Mouse (Mus musculus) CH12.LX (cell line): ENCODE measurements around the gene Ly6g5b. TPM values are rescaled to one million over a fixed set of nuclear protein-coding genes. Genes with fewer than 3 reads are reported as not detected.

Source experiments
- DNase-seq: peaks from one replicate; pipeline ENCODE4 v3.0.0-alpha.2; 2013; ENCODE audit errors: extremely low read depth
- H3K27ac ChIP-seq: 2 replicates; pipeline ENCODE4 v1.5.1; 2012; ENCODE audit warnings: low read depth, mild to moderate bottlenecking, control low read depth, moderate library complexity; ENCODE audit not compliant: insufficient read depth
- H3K27me3 ChIP-seq: replicated peaks from 2 replicates; pipeline ENCODE3; 2012; ENCODE audit warnings: inconsistent platforms
- H3K36me3 ChIP-seq, 2 experiments: replicated peaks in 1 of 2; 2 replicates each; pipeline versions ENCODE3 to v1.6.1; 2012; ENCODE audit warnings: inconsistent platforms in 1 of 2, low read length in 1 of 2, mild to moderate bottlenecking in 1 of 2, mixed read lengths in 1 of 2, moderate library complexity in 1 of 2; ENCODE audit not compliant: control insufficient read depth in 1 of 2, insufficient read depth in 1 of 2
- H3K4me1 ChIP-seq, 2 experiments: 2 replicates each; pipeline ENCODE4 v1.6.1; 2012; ENCODE audit warnings: inconsistent platforms in 1 of 2, moderate library complexity in 1 of 2; ENCODE audit not compliant: insufficient read depth in 2 of 2, control insufficient read depth in 1 of 2
- H3K4me2 ChIP-seq: 2 replicates; pipeline ENCODE4 v1.6.1; 2012; ENCODE audit warnings: low read depth, mild to moderate bottlenecking, control low read depth; ENCODE audit not compliant: poor library complexity, insufficient read depth, severe bottlenecking
- H3K4me3 ChIP-seq, 3 experiments: fragments of 150-350 bp in 1 of 3; sonication (generic) in 1 of 3; replicated peaks in 1 of 3; 2 replicates each; pipeline versions ENCODE3 to v1.5.1; 2011 to 2012; ENCODE audit warnings: low read depth in 2 of 3, low read length in 2 of 3, mild to moderate bottlenecking in 2 of 3, moderate library complexity in 2 of 3, control low read depth in 1 of 3, improper control_type of control experiment in 1 of 3, inconsistent platforms in 1 of 3, mixed read lengths in 1 of 3; ENCODE audit not compliant: poor library complexity in 1 of 3
- H3K79me2 ChIP-seq: replicated peaks from 2 replicates; pipeline ENCODE4 v1.6.1; 2012; ENCODE audit warnings: mild to moderate bottlenecking, moderate library complexity; ENCODE audit not compliant: control insufficient read depth, poor library complexity, insufficient read depth, severe bottlenecking; ENCODE audit errors: extremely low read depth
- H3K9ac ChIP-seq: 2 replicates; pipeline ENCODE4 v1.6.1; 2012; ENCODE audit warnings: low read depth, mild to moderate bottlenecking, control low read depth, moderate library complexity; ENCODE audit not compliant: insufficient read depth
- H3K9me3 ChIP-seq: replicated peaks from 2 replicates; pipeline ENCODE3; 2012; ENCODE audit warnings: low read length, inconsistent platforms, mixed read lengths
- BHLHE40 ChIP-seq: IDR thresholded peaks from 2 replicates; pipeline ENCODE4 v1.6.1; 2011; ENCODE audit warnings: mild to moderate bottlenecking, low read depth, low read length, improper control_type of control experiment
- CHD1 ChIP-seq: IDR thresholded peaks from 2 replicates; pipeline ENCODE4 v1.6.1; 2012; ENCODE audit warnings: low read depth, low read length, improper control_type of control experiment, inconsistent platforms
- CTCF ChIP-seq, 2 experiments: IDR thresholded peaks in 1 of 2; conservative IDR thresholded peaks in 1 of 2; 2 replicates each; pipeline ENCODE4 v1.5.1; 2011 to 2012; ENCODE audit warnings: low read depth in 2 of 2, low read length in 2 of 2, improper control_type of control experiment in 1 of 2, inconsistent platforms in 1 of 2, mild to moderate bottlenecking in 1 of 2, moderate library complexity in 1 of 2
- ELF1 ChIP-seq: IDR thresholded peaks from 2 replicates; pipeline ENCODE4 v1.6.1; 2014; ENCODE audit warnings: low read depth, mild to moderate bottlenecking, inconsistent platforms, low read length, improper control_type of control experiment
- ETS1 ChIP-seq: conservative IDR thresholded peaks from 2 replicates; pipeline ENCODE4 v1.6.1; 2012; ENCODE audit warnings: low read depth, mild to moderate bottlenecking, inconsistent platforms, low read length, improper control_type of control experiment, moderate library complexity
- JUN ChIP-seq: IDR thresholded peaks from 2 replicates; pipeline ENCODE4 v1.6.1; 2011; ENCODE audit warnings: low read depth, mild to moderate bottlenecking, low read length, improper control_type of control experiment, moderate library complexity; ENCODE audit not compliant: insufficient read depth
- MAX ChIP-seq: IDR thresholded peaks from 2 replicates; pipeline ENCODE4 v1.6.1; 2011; ENCODE audit warnings: low read length, improper control_type of control experiment
- PAX5 ChIP-seq: IDR thresholded peaks from 2 replicates; pipeline ENCODE4 v1.6.1; 2012; ENCODE audit warnings: low read length, inconsistent platforms, mixed read lengths
- RCOR1 ChIP-seq: conservative IDR thresholded peaks from 2 replicates; pipeline ENCODE4 v1.6.1; 2012; ENCODE audit warnings: low read depth, mild to moderate bottlenecking, inconsistent platforms, low read length, improper control_type of control experiment
- SIN3A ChIP-seq: IDR thresholded peaks from 2 replicates; pipeline ENCODE4 v1.6.1; 2012; ENCODE audit warnings: low read length, improper control_type of control experiment, inconsistent platforms
- ZC3H11A ChIP-seq: IDR thresholded peaks from 2 replicates; pipeline ENCODE4 v1.6.1; 2012; ENCODE audit warnings: low read depth, mild to moderate bottlenecking, inconsistent platforms, low read length, improper control_type of control experiment
- ZKSCAN1 ChIP-seq: IDR thresholded peaks from 2 replicates; pipeline ENCODE4 v1.6.1; 2012; ENCODE audit warnings: low read depth, inconsistent platforms, low read length, improper control_type of control experiment, borderline replicate concordance
- ZMIZ1 ChIP-seq: IDR thresholded peaks from 2 replicates; pipeline ENCODE4 v1.6.1; 2012; ENCODE audit warnings: low read depth, mild to moderate bottlenecking, inconsistent platforms, low read length, improper control_type of control experiment
- ZNF384 ChIP-seq: IDR thresholded peaks from 2 replicates; pipeline ENCODE4 v1.6.1; 2012; ENCODE audit warnings: low read depth, low read length, improper control_type of control experiment, inconsistent platforms
- dilution Hi-C: fragments of 300-500 bp; cut with MboI; formaldehyde crosslinking; loops from 2 replicates; pipeline ENCODE4 v1.14.3; 2020; ENCODE audit warnings: low sequenced_read_pairs; ENCODE audit not compliant: extremely low pct_unique_long_range_greater_than_20kb, extremely low pct_ligation_motif_present
- in situ Hi-C: fragments of 300-500 bp; cut with MboI; formaldehyde crosslinking; loops from 3 replicates; pipeline ENCODE4 v1.14.3; 2019; ENCODE audit warnings: low sequenced_read_pairs, low pct_ligation_motif_present, low pct_unique_long_range_greater_than_20kb, mixed read lengths
- polyA plus RNA-seq: library from polyadenylated mRNA; unstranded; fragments of >175 nt; gene quantifications from 2 replicates; pipeline ENCODE4 v1.2.1, GENCODE M21; 2012; ENCODE audit warnings: low read depth; ENCODE audit not compliant: insufficient read length
- total RNA-seq, 2 experiments: library from RNA; depleted of rRNA; stranded (reverse); fragments of 300-350 nt in 1 of 2; fragments of >200 nt in 1 of 2; gene quantifications; 2 replicates each; pipeline ENCODE4 v1.2.3; 2012 to 2014

The Ly6g5b gene
- total and polyA plus RNA-seq, 3 experiments: 0.30 to 1.1 (median 0.91) TPM

DNA sequence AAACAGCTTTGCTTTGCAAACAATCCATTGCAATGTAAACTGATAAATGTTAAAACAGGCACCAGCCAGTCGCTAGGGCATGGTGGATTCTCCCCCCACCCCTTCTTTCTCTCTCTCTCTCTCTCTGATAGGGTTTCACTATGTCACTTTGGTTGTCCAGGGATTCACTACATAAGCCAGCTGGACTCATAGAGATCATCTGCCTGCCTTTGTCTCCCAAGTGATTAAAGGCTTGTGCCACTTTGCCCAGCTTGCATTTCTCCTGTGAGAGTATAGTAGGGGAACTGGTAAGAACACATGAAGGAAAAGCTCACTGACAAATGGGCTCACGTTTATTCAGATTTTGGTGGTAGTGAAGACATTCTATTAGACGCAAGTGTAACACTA lies 16.9 kb upstream of the Ly6g5b start:
- no peak overlapping the region for H3K27ac ChIP-seq

DNA sequence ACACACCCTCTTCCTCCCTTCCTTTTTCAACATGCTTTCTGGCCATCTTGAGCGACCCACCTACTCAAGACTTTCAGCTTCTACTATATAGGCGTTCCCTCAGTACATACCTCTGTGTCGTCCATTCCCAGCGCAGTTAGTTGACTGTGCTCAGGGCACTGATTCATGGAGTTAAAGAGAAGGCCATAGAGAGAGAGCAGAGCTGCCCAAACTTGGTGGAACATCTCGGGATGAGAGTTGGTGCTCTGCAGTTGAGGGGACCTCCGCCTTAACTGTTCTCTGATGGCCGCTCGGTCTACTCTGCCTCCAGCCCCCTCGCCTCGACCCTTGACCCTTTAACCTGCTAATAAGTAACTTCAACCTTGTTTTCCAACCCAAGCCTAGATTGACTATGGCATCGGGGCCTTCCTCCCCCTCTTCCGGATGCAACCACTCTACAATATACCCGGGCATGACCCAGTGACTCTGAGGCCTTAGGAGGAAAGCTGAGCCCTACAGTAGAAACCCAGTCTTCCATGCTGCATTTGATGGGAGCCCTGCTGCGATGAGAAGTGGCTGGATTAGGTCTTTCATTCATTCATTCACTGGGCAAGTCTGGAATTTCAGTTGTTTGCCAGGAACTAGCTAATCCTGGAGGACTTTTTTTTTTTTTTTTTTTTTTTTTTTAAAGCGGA lies 16.4 kb upstream of the Ly6g5b start, which contains the start of gene Apom:
Apom (minus strand) TSS at position 551 of the 674 bp plus-strand sequence.
- Histone ChIP-seq H3K4me2 (no peak within 1 kb of the TSS), H3K4me1 (peaks cover 5 to 22% of the 10 kb centered on the region in 2 experiments)
- in situ Hi-C loops: no loop called here

More for the DNA sequence above, 16.9 kb upstream of the Ly6g5b start:
- peaks cover 29% of the 10 kb centered on the region for H3K79me2 ChIP-seq
- no peaks in the 10 kb centered on the region for H3K9me3 ChIP-seq
- H3K36me3 ChIP-seq: peaks cover 13 to 38% of the 10 kb centered on the region in 2 experiments
- in situ Hi-C loops: no loop called here
- no peak for TF ChIP-seq RCOR1
- no peak for TF ChIP-seq ZKSCAN1
- no peak for TF ChIP-seq MAX
- no peak for TF ChIP-seq CHD1
- TF ChIP-seq JUN: no peak
- no peak for TF ChIP-seq BHLHE40
- TF ChIP-seq ZMIZ1: no peak
- no peak for TF ChIP-seq ZNF384
- no peak for TF ChIP-seq SIN3A
- no peak for TF ChIP-seq ZC3H11A
- TF ChIP-seq PAX5: no peak
- TF ChIP-seq ELF1: no peak
- no peak for TF ChIP-seq CTCF (conservative IDR thresholded peaks at IDR 0.05 in 1 of 2, IDR thresholded peaks at IDR 0.05 in 1 of 2; ENCODE audit: low read depth in 2 of 2, low read length in 2 of 2)
- TF ChIP-seq, all 38 proteins: peak for 0
- H3K4me1 ChIP-seq: peaks cover 5 to 23% of the 10 kb centered on the region in 2 experiments
- no peak overlapping the region for H3K9ac ChIP-seq
- H3K4me3 ChIP-seq: no peak overlapping the region
- dilution Hi-C loops: no loop called here
- no peak overlapping the region for H3K4me2 ChIP-seq
- no peaks in the 10 kb centered on the region for H3K27me3 ChIP-seq
- DNase-seq: no peak

DNA sequence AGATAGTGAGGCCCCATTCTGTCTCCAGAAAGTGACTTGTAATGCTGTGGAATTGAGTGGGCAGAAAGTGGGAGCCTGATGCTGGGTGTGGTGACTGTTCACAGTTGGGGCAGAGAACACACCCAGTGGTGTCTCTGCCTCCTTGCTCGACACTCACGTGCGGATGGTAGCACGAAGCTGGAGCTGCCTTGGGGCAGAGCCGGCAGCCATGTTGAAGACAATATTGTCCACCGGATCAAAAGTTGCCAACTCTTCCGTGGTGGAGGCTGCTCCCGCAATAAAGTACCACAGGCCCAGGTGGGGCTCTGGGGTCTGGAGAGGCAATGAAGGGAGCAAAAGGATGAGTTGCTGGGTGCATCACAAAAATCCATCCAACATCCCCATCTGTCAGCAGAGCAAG lies 15.8 kb upstream of the Ly6g5b start:
- H3K4me3 ChIP-seq: no peak overlapping the region
- H3K36me3 ChIP-seq: peaks cover 13 to 38% of the 10 kb centered on the region in 2 experiments
- H3K4me2 ChIP-seq: no peak overlapping the region
- TF ChIP-seq ETS1 (no peak), PAX5 (no peak), MAX (no peak)
- TF ChIP-seq, all 38 proteins: peak for 0
- peaks cover 23% of the 10 kb centered on the region for H3K79me2 ChIP-seq
- H3K27me3 ChIP-seq: no peaks in the 10 kb centered on the region
- no peak overlapping the region for H3K9ac ChIP-seq
- dilution Hi-C loops: no loop called here
- peaks cover 5 to 16% of the 10 kb centered on the region in 2 experiments for H3K4me1 ChIP-seq
- no peak overlapping the region for H3K27ac ChIP-seq
- in situ Hi-C loops: no loop called here
- no peak for DNase-seq
- H3K9me3 ChIP-seq: no peaks in the 10 kb centered on the region

More for the DNA sequence above, 16.4 kb upstream of the Ly6g5b start, which contains the start of gene Apom:
- dilution Hi-C loops: no loop called here
- Histone ChIP-seq H3K27me3 (no peaks in the 10 kb centered on the region), H3K79me2 (peaks cover 28% of the 10 kb centered on the region), H3K9me3 (no peaks in the 10 kb centered on the region), H3K36me3 (peaks cover 13 to 38% of the 10 kb centered on the region in 2 experiments), H3K27ac (no peak within 1 kb of the TSS), H3K9ac (no peak within 1 kb of the TSS), H3K4me3 (no peak within 1 kb of the TSS)
- TF ChIP-seq BHLHE40 (no peak), ZNF384 (0 out of 2 replicates have a peak, but pooled peaks have one; percentile 13)
- DNase-seq: no peak
